Mouse (Mus musculus) myocyte (in vitro differentiated cells): ENCODE results near the gene Myoz1.

Experiments
- CEBPB ChIP-seq: IDR thresholded peaks from 2 replicates; pipeline ENCODE4 v1.6.1; 2011; ENCODE audit warnings: mild to moderate bottlenecking, moderate library complexity; ENCODE audit not compliant: poor library complexity, insufficient read depth, severe bottlenecking
- E2F4 ChIP-seq: IDR thresholded peaks from one replicate; pipeline ENCODE4 v1.6.1; 2011; ENCODE audit warnings: mild to moderate bottlenecking, control low read depth, moderate library complexity; ENCODE audit not compliant: insufficient read depth
- MYOD1 ChIP-seq, 3 experiments: IDR thresholded peaks; one replicate each; pipeline ENCODE4 v1.6.1; 2011; ENCODE audit warnings: control low read depth in 2 of 3, low read depth in 2 of 3, mild to moderate bottlenecking in 2 of 3, moderate library complexity in 1 of 3; ENCODE audit not compliant: insufficient read length in 2 of 3, control insufficient read depth in 1 of 3
- MYOG ChIP-seq, 3 experiments: IDR thresholded peaks; one replicate each; pipeline ENCODE4 v1.6.1; 2011; ENCODE audit warnings: control low read depth in 2 of 3, low read depth in 2 of 3, mild to moderate bottlenecking in 2 of 3; ENCODE audit not compliant: insufficient read length in 2 of 3, control insufficient read depth in 1 of 3, insufficient read depth in 1 of 3
- POLR2A ChIP-seq: IDR thresholded peaks from one replicate; pipeline ENCODE4 v1.6.1; 2011; ENCODE audit warnings: low read depth, mild to moderate bottlenecking, control low read depth, moderate library complexity; ENCODE audit not compliant: insufficient read length
- POLR2AphosphoS2 ChIP-seq: IDR thresholded peaks from one replicate; pipeline ENCODE4 v1.6.1; 2011; ENCODE audit warnings: low read depth, control low read depth; ENCODE audit not compliant: insufficient read length
- SRF ChIP-seq: IDR thresholded peaks from one replicate; pipeline ENCODE4 v1.6.1; 2011; ENCODE audit warnings: low read depth; ENCODE audit not compliant: control insufficient read depth, insufficient read length
- TCF12 ChIP-seq: IDR thresholded peaks from one replicate; pipeline ENCODE4 v1.6.1; 2011; ENCODE audit warnings: mild to moderate bottlenecking, control low read depth; ENCODE audit not compliant: poor library complexity, insufficient read depth, severe bottlenecking
- TCF3 ChIP-seq: IDR thresholded peaks from one replicate; pipeline ENCODE4 v1.6.1; 2011; ENCODE audit warnings: low read depth, control low read depth; ENCODE audit not compliant: insufficient read length
- USF1 ChIP-seq: IDR thresholded peaks from one replicate; pipeline ENCODE4 v1.6.1; 2011; ENCODE audit warnings: low read depth, mild to moderate bottlenecking, control low read depth, moderate library complexity

DNA sequence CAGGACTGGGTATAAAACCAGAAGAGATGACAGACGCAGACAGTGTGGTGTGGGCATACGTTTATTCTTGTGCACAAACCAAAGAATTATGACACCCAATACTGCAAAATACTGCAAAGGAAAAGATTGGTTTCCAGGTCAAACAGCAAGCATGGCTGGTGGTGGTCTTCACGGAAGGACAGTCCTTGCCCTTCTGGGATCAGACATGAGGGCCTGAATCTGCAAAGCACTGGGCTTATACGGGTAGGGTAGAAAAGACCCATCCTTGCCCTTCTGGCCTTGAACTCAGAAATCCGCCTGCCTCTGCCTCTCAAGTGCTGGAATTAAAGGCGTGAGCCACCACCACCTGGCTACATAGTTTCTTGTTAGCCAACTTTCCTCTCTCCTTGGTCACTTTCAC is 2.6 kb upstream of the Myoz1 start:
- TF ChIP-seq POLR2A (peak; percentile 42), POLR2AphosphoS2 (peak; percentile 96), MYOD1 (IDR thresholded peaks at IDR 0.05; ENCODE audit: control insufficient read depth in 1 of 3, insufficient read length in 2 of 3, low read depth in 2 of 3) (no peak), E2F4 (no peak), USF1 (no peak), MYOG (IDR thresholded peaks at IDR 0.05; ENCODE audit: control insufficient read depth in 1 of 3, insufficient read depth in 1 of 3, insufficient read length in 2 of 3, low read depth in 2 of 3) (no peak), SRF (no peak), TCF3 (no peak), TCF12 (no peak), CEBPB (no peak)
